Mouse (Mus musculus) forebrain, embryonic 10.5 days (tissue): ENCODE data around the gene Reep3. TPM values are rescaled to one million over a fixed set of nuclear protein-coding genes. Genes with fewer than 3 reads are reported as not detected.

Experiments
- DNase-seq: peaks from one replicate; pipeline ENCODE4 v3.0.0-alpha.2; 2017; ENCODE audit warnings: low spot score; ENCODE audit errors: extremely low spot score
- H3K27ac ChIP-seq: fragments of 300-500 bp; sonication (generic); 2 replicates; pipeline ENCODE4 v1.5.1; 2016; ENCODE audit warnings: mild to moderate bottlenecking
- H3K27me3 ChIP-seq: fragments of 300-500 bp; sonication (generic); 2 replicates; pipeline ENCODE4 v1.6.1; 2016; ENCODE audit warnings: mild to moderate bottlenecking; ENCODE audit not compliant: poor library complexity, severe bottlenecking
- H3K36me3 ChIP-seq: fragments of 300-500 bp; sonication (generic); replicated peaks from 2 replicates; pipeline ENCODE4 v1.6.1; 2016; ENCODE audit warnings: mild to moderate bottlenecking, moderate library complexity
- H3K4me1 ChIP-seq: fragments of 300-500 bp; sonication (generic); 2 replicates; pipeline ENCODE4 v1.6.1; 2016
- H3K4me3 ChIP-seq: fragments of 300-500 bp; sonication (generic); 2 replicates; pipeline ENCODE4 v1.5.1; 2016; ENCODE audit warnings: mild to moderate bottlenecking, moderate library complexity
- H3K9me3 ChIP-seq: fragments of 300-500 bp; sonication (generic); 2 replicates; pipeline ENCODE4 v1.6.1; 2016; ENCODE audit warnings: mild to moderate bottlenecking, moderate library complexity
- WGBS: fragments of 180-500 bp; shearing (Covaris S2); methylation state at CpG from one replicate; pipeline ENCODE4 v1.1.7; 2016; 5-methylcytosine and 5-hydroxymethylcytosine counted together
- polyA plus RNA-seq: library from polyadenylated mRNA; unstranded; fragments of >200 nt; fragmentation: Nextera tagmentation; extraction: Ambion mirVana; gene quantifications from 2 replicates; pipeline ENCODE4 v1.2.1, GENCODE M21; 2016

Gene Reep3
- polyA plus RNA-seq, 1 experiment from 2014 or later: 32.7 TPM

GRCm38 (mm10) chr10:66990506-66990905, 106.2 kb downstream of the Reep3 start:
- Histone ChIP-seq H3K36me3 (no peaks in the 10 kb centered on the region), H3K9me3 (peaks cover 17% of the 10 kb centered on the region), H3K4me3 (no peak overlapping the region), H3K4me1 (peaks cover 17% of the 10 kb centered on the region), H3K27ac (no peak overlapping the region), H3K27me3 (no peaks in the 10 kb centered on the region)
- 79% methylated on average over 3 of the region's 3 CpGs for WGBS
- DNase-seq: no peak

GRCm38 (mm10) chr10:66983043-66983442, 113.7 kb downstream of the Reep3 start:
- Histone ChIP-seq H3K4me1 (no peaks in the 10 kb centered on the region), H3K4me3 (no peak overlapping the region), H3K9me3 (no peaks in the 10 kb centered on the region), H3K27me3 (no peaks in the 10 kb centered on the region), H3K27ac (no peak overlapping the region), H3K36me3 (no peaks in the 10 kb centered on the region)
- DNase-seq: no peak
- WGBS: 93% methylated on average over 5 of the region's 5 CpGs

- H3K36me3 ChIP-seq: no peaks in the 10 kb centered on the region
- DNase-seq: no peak
- H3K27me3 ChIP-seq: no peaks in the 10 kb centered on the region
- 0 out of 2 replicates have a peak, but pooled peaks cover 4% of the 10 kb centered on the region for H3K4me1 ChIP-seq
- no peak overlapping the region for H3K27ac ChIP-seq
- WGBS: 92% methylated on average over 2 of the region's 2 CpGs
- H3K9me3 ChIP-seq: no peaks in the 10 kb centered on the region
- no peak overlapping the region for H3K4me3 ChIP-seq
These were observed 118.5 kb downstream of the Reep3 start for GRCm38 (mm10) chr10:66978215-66978614.

DNA sequence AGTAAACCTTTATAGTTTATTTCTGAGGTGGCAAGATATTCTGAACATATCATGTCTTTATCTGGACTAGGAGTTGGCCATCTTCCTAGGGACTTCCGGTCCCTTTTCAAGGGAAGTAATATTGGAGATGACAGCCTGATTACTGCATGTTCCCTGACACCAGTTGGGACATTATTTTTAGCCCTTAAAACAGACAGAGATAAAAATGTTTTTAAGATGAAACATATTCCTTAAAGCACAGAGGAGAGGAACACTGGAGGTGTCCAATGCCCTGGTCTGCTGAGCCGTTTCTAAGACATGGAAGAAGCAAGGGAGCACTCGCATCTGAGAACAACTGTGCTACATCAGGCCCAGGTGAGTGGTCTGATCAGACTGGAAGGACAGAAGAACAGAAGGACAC, 119.7 kb downstream of the Reep3 start:
- no peak for DNase-seq
- no peaks in the 10 kb centered on the region for H3K27me3 ChIP-seq
- H3K36me3 ChIP-seq: no peaks in the 10 kb centered on the region
- H3K4me3 ChIP-seq: no peak overlapping the region
- H3K4me1 ChIP-seq: 0 out of 2 replicates have a peak, but pooled peaks cover 4% of the 10 kb centered on the region
- H3K9me3 ChIP-seq: no peaks in the 10 kb centered on the region
- WGBS: 96% methylated on average over 3 of the region's 3 CpGs
- no peak overlapping the region for H3K27ac ChIP-seq

GRCm38 (mm10) chr10:66975451-66975850, 121.3 kb downstream of the Reep3 start:
- Histone ChIP-seq H3K4me3 (no peak overlapping the region), H3K36me3 (no peaks in the 10 kb centered on the region), H3K27me3 (no peaks in the 10 kb centered on the region), H3K27ac (no peak overlapping the region), H3K9me3 (no peaks in the 10 kb centered on the region), H3K4me1 (0 out of 2 replicates have a peak, but pooled peaks cover 4% of the 10 kb centered on the region)
- WGBS: 88% methylated on average over 1 of the region's 1 CpGs
- DNase-seq: no peak

DNA sequence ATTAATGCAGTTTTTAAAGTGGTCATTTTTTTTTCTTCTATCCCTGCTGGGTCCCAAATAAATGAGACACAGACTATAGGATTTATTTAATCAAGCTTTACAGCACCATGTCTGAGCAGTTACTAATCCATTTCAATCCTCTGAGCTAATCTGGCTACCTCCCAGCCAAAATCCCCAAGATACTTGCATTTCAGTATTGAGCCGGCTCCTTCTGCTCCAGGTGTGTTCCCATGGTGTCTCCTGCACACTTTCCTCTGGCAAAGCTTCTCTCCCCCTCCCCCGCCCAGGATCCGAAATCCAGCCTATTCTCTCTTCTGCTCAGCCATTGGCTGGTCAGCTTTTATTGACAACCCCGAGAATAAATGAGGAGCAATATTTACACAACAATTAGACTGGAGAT, 122.3 kb downstream of the Reep3 start:
- 65% methylated on average over 4 of the region's 4 CpGs for WGBS
- H3K27me3 ChIP-seq: no peaks in the 10 kb centered on the region
- DNase-seq: no peak
- H3K4me3 ChIP-seq: no peak overlapping the region
- H3K36me3 ChIP-seq: no peaks in the 10 kb centered on the region
- no peak overlapping the region for H3K27ac ChIP-seq
- no peaks in the 10 kb centered on the region for H3K9me3 ChIP-seq
- peaks cover 4% of the 10 kb centered on the region; the same call in 1 of the 2 replicates for H3K4me1 ChIP-seq

GRCm38 (mm10) chr10:66973866-66974265, 122.9 kb downstream of the Reep3 start:
- 86% methylated on average over 6 of the region's 6 CpGs for WGBS
- Histone ChIP-seq H3K4me1 (peaks cover 6% of the 10 kb centered on the region), H3K36me3 (no peaks in the 10 kb centered on the region), H3K27me3 (no peaks in the 10 kb centered on the region), H3K4me3 (no peak overlapping the region), H3K27ac (no peak overlapping the region), H3K9me3 (no peaks in the 10 kb centered on the region)
- DNase-seq: no peak

GRCm38 (mm10) chr10:66973274-66973673, 123.5 kb downstream of the Reep3 start:
- Histone ChIP-seq H3K4me1 (peaks cover 12% of the 10 kb centered on the region), H3K4me3 (no peak overlapping the region), H3K36me3 (no peaks in the 10 kb centered on the region), H3K9me3 (no peaks in the 10 kb centered on the region), H3K27ac (no peak overlapping the region), H3K27me3 (no peaks in the 10 kb centered on the region)
- WGBS: 71% methylated on average over 2 of the region's 2 CpGs
- DNase-seq: no peak

- H3K27ac ChIP-seq: no peak overlapping the region
- H3K36me3 ChIP-seq: no peaks in the 10 kb centered on the region
- no peaks in the 10 kb centered on the region for H3K9me3 ChIP-seq
- peaks cover 24% of the 10 kb centered on the region for H3K4me1 ChIP-seq
- 94% methylated on average over 23 of the region's 23 CpGs for WGBS
- no peak overlapping the region for H3K4me3 ChIP-seq
- no peaks in the 10 kb centered on the region for H3K27me3 ChIP-seq
- DNase-seq: no peak
These were observed 126.2 kb downstream of the Reep3 start for GRCm38 (mm10) chr10:66970336-66971115.

- Histone ChIP-seq H3K27ac (0 out of 2 replicates have a peak overlapping the region, but pooled peaks have one; percentile 20), H3K36me3 (no peaks in the 10 kb centered on the region), H3K9me3 (no peaks in the 10 kb centered on the region), H3K27me3 (no peaks in the 10 kb centered on the region), H3K4me1 (peaks cover 24% of the 10 kb centered on the region), H3K4me3 (no peak overlapping the region)
- DNase-seq: no peak
- 58% methylated on average over 2 of the region's 2 CpGs for WGBS
These were observed 127.2 kb downstream of the Reep3 start for GRCm38 (mm10) chr10:66969581-66969980.

GRCm38 (mm10) chr10:66969081-66969480, 127.7 kb downstream of the Reep3 start:
- Histone ChIP-seq H3K4me3 (no peak overlapping the region), H3K27ac (peak overlapping the region; percentile 62; the same call in 1 of the 2 replicates), H3K27me3 (no peaks in the 10 kb centered on the region), H3K4me1 (peaks cover 20% of the 10 kb centered on the region), H3K9me3 (no peaks in the 10 kb centered on the region; the same call in 1 of the 2 replicates), H3K36me3 (no peaks in the 10 kb centered on the region)
- WGBS: 82% methylated on average over 5 of the region's 5 CpGs
- no peak for DNase-seq

GRCm38 (mm10) chr10:66968541-66968940, 128.2 kb downstream of the Reep3 start:
- 46% methylated on average over 4 of the region's 4 CpGs for WGBS
- no peaks in the 10 kb centered on the region for H3K27me3 ChIP-seq
- H3K9me3 ChIP-seq: no peaks in the 10 kb centered on the region; the same call in 1 of the 2 replicates
- no peak overlapping the region for H3K4me3 ChIP-seq
- H3K4me1 ChIP-seq: peaks cover 20% of the 10 kb centered on the region
- no peaks in the 10 kb centered on the region for H3K36me3 ChIP-seq
- peak overlapping the region; percentile 62; the same call in 1 of the 2 replicates for H3K27ac ChIP-seq
- peak; percentile 54 for DNase-seq

DNA sequence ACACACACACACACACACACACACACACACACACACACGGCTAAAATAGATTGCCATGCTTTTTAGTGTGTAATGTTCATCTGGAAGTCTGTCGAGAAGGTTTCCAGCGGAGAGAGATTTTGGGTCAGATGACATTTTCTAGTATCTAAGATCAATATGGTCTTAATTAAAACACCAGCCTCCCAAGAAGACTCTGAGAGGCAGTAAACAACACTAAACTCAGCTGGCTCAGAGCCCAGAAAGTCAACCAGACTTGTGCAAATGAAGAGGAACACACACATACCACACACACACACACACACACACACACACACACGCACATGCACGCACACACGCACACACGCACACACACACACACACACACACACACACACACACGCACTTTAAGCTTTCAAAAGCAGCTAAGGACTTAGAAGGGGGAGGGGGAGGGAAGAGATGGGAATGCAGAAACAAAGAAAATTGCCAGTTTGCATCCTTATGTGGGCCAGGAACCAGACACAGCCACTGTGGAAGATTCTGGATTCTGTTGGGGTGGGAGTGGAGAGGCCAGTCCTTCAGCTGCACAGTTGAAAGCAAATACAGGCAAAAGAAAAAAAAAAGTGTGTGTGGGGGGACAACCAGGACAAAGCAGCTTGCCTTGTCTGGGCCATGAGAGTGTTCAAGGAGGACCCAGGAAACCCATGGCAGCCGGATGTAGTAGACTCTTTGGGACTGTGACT, 130.2 kb downstream of the Reep3 start:
- H3K4me1 ChIP-seq: peaks cover 20% of the 10 kb centered on the region
- no peaks in the 10 kb centered on the region for H3K36me3 ChIP-seq
- no peak overlapping the region for H3K4me3 ChIP-seq
- DNase-seq: no peak
- no peaks in the 10 kb centered on the region for H3K27me3 ChIP-seq
- H3K9me3 ChIP-seq: no peaks in the 10 kb centered on the region; the same call in 1 of the 2 replicates
- WGBS: 81% methylated on average over 9 of the region's 9 CpGs
- H3K27ac ChIP-seq: 0 out of 2 replicates have a peak overlapping the region, but pooled peaks have one; percentile 9
